Comparison of ENCODE assay signal across 9 mouse cellular contexts in the genomic region with DNA sequence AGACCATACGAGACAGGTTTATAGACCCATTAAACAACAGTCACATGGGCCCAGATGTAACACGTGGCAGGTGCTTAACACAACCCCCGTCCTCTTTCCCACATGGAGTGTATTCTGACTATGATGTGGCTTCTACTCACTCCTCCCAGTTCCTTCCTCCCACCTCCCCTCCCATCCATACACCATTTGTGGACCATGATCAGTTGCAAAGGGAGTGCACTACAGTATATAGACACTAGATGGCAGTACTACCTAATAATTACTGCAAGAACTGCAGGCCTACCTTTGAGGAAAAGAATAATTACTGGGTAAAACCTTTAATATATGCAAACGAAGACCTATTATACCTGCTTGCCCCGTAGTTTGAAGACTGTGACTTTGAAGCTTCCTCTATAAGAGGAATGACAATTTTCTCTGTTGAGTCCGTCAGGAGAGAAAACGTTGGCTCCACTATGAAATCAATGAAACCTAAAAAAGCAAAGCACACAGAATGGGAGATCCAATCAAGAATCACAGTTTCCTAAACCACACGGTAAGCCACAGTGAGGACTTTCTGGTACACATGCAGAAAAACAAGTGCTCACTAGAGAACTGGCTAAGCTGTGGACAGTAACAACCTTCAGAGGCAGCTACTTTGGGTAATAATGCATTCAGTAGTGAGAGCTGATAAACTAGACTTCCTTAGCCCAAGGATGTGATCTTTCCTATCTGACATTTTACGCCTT.
A peak's percentile ranks its signal among the peaks of the same experiment; 100 is the strongest.
DNase-seq lines count a peak whose midpoint lies in the region; ATAC-seq and TF ChIP-seq lines count a peak whose summit lies in the region.
"Had no signal": no experiment of that assay in that cellular context is flagged by ENCODE, and none has a peak within 500 bp of the region (broad histone marks: within the 10 kb centered on the region; RNA-seq: fewer than 3 reads in every experiment).

No protein-coding gene starts in this region.

- no peaks in the 10 kb centered on the region for H3K9me3 ChIP-seq in forebrain, embryonic 15.5 days
- H3K9me3 ChIP-seq in limb, embryonic 14.5 days (ENCODE audit: control insufficient read depth, low read length), result no peaks in the 10 kb centered on the region
- no peaks in the 10 kb centered on the region for H3K9me3 ChIP-seq in neural tube, embryonic 11.5 days (ENCODE audit: control insufficient read depth, low read length)
- H3K9me3 ChIP-seq: embryonic facial prominence, embryonic 15.5 days had no signal

- ATAC-seq in forebrain, embryonic 15.5 days (replicated peaks), result peak; percentile 93
- ATAC-seq in limb, embryonic 14.5 days (ENCODE audit: low FRiP score, low read depth), result no peak
- ATAC-seq in neural tube, embryonic 11.5 days (ENCODE audit: insufficient read depth, low FRiP score, low TSS enrichment), result peak; percentile 77

- no peaks in the 10 kb centered on the region for H3K36me3 ChIP-seq in forebrain, embryonic 15.5 days
- no peaks in the 10 kb centered on the region for H3K36me3 ChIP-seq in limb, embryonic 14.5 days (ENCODE audit: control insufficient read depth, insufficient read depth, low read length)
- H3K36me3 ChIP-seq in neural tube, embryonic 11.5 days (ENCODE audit: control insufficient read depth, insufficient read depth, low read length), result no peaks in the 10 kb centered on the region
- H3K36me3 ChIP-seq: embryonic facial prominence, embryonic 15.5 days had no signal

- TF ChIP-seq POLR2A in limb, embryonic 14.5 days (IDR thresholded peaks at IDR 0.05; ENCODE audit: borderline replicate concordance, extremely low read depth, insufficient read depth, insufficient read length), result no peak

- DNase-seq in ovary, postnatal 14 days (ENCODE audit: low spot score), result peak; percentile 38
- no peak for DNase-seq in ovary, postnatal 10 days (ENCODE audit: low spot score)
- DNase-seq in c-Kit-positive CD71-positive TER-119-negative erythroid progenitor cells, embryonic 14.5 days (ENCODE audit: low read depth), result peak; percentile 28
- peak; percentile 6 for DNase-seq in kidney, adult 18-20 months
- peak; percentile 81 for DNase-seq in limb, embryonic 14.5 days (ENCODE audit: low spot score)
- DNase-seq in neural tube, embryonic 11.5 days (ENCODE audit: low spot score), result peak; percentile 40
- DNase-seq in urinary bladder, adult 2 months (ENCODE audit: low spot score), result no peak

- WGBS in forebrain, embryonic 15.5 days, result 37% methylated on average over 9 of the region's 9 CpGs
- 38% methylated on average over 9 of the region's 9 CpGs for WGBS in limb, embryonic 14.5 days
- WGBS in neural tube, embryonic 11.5 days, result 49% methylated on average over 9 of the region's 9 CpGs

- no peak overlapping the region for H3K4me2 ChIP-seq in forebrain, embryonic 15.5 days (replicated peaks)
- no peak overlapping the region for H3K4me2 ChIP-seq in limb, embryonic 14.5 days (replicated peaks; ENCODE audit: low read depth, low read length, severe bottlenecking)
- H3K4me2 ChIP-seq in neural tube, embryonic 11.5 days (ENCODE audit: low read depth), result no peak overlapping the region
- H3K4me2 ChIP-seq: embryonic facial prominence, embryonic 15.5 days had no signal

- no peak overlapping the region for H3K4me3 ChIP-seq in forebrain, embryonic 15.5 days
- H3K4me3 ChIP-seq in limb, embryonic 14.5 days (replicated peaks; ENCODE audit: low read length), result no peak overlapping the region
- H3K4me3 ChIP-seq in neural tube, embryonic 11.5 days (ENCODE audit: low read depth, low read length), result no peak overlapping the region
- H3K4me3 ChIP-seq: embryonic facial prominence, embryonic 15.5 days had no signal

- H3K27ac ChIP-seq in forebrain, embryonic 15.5 days (replicated peaks), result no peak overlapping the region
- no peak overlapping the region for H3K27ac ChIP-seq in limb, embryonic 14.5 days (replicated peaks; ENCODE audit: low read depth, low read length)
- H3K27ac ChIP-seq in neural tube, embryonic 11.5 days (ENCODE audit: low read depth, low read length), result no peak overlapping the region
- H3K27ac ChIP-seq: embryonic facial prominence, embryonic 15.5 days had no signal

- H3K9ac ChIP-seq in forebrain, embryonic 15.5 days (replicated peaks), result no peak overlapping the region
- H3K9ac ChIP-seq in limb, embryonic 14.5 days (ENCODE audit: low read depth, low read length, severe bottlenecking), result no peak overlapping the region
- no peak overlapping the region for H3K9ac ChIP-seq in neural tube, embryonic 11.5 days (ENCODE audit: low read length)
- H3K9ac ChIP-seq: embryonic facial prominence, embryonic 15.5 days had no signal

- no peaks in the 10 kb centered on the region for H3K4me1 ChIP-seq in forebrain, embryonic 15.5 days
- H3K4me1 ChIP-seq in limb, embryonic 14.5 days (ENCODE audit: control insufficient read depth, insufficient read depth, low read length), result no peaks in the 10 kb centered on the region
- no peaks in the 10 kb centered on the region for H3K4me1 ChIP-seq in neural tube, embryonic 11.5 days (ENCODE audit: control insufficient read depth, insufficient read depth, low read length)
- H3K4me1 ChIP-seq: embryonic facial prominence, embryonic 15.5 days had no signal

- H3K27me3 ChIP-seq in forebrain, embryonic 15.5 days, result no peaks in the 10 kb centered on the region
- H3K27me3 ChIP-seq in limb, embryonic 14.5 days (ENCODE audit: control insufficient read depth, insufficient read depth, low read length), result no peaks in the 10 kb centered on the region
- no peaks in the 10 kb centered on the region for H3K27me3 ChIP-seq in neural tube, embryonic 11.5 days (ENCODE audit: control insufficient read depth, insufficient read depth, low read length)
- H3K27me3 ChIP-seq: embryonic facial prominence, embryonic 15.5 days had no signal

Comparison
In these comparisons a context has a peak if more than half of its experiments do, and no peak if none do; other contexts are left out.
1. DNase-seq: peak in ovary, postnatal 14 days (single experiment), c-Kit-positive CD71-positive TER-119-negative erythroid progenitor cells, embryonic 14.5 days (single experiment), kidney, adult 18-20 months (single experiment), limb, embryonic 14.5 days (single experiment) and neural tube, embryonic 11.5 days (single experiment); none in ovary, postnatal 10 days (single experiment) and urinary bladder, adult 2 months (single experiment).